In the genomic region with DNA sequence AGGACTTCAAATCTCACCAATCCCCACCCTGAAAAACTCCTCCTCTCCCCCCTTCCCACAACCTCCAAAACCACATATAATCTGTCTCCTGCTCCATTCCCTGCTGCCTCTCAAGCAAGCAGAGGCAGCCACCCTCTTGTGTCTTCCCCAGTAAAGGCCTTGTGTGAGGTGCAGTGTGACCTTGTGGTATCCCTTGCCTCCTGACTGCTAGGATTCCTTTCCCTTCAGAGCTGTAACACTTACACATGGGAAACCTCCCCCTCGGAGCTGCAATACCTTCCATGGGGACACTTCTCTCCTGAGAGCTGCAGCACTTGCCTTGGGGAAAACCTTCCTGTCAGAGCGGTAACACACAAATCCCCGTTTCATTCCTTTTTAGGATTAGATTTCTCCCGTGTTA, we compare ENCODE assay signal across 8 mouse cellular contexts.
"Had no signal": no experiment of that assay in that cellular context is flagged by ENCODE, and none has a peak within 500 bp of the region (broad histone marks: within the 10 kb centered on the region; RNA-seq: fewer than 3 reads in every experiment).

No protein-coding gene starts in this region.

- DNase-seq: thymus, adult 18-20 months had no signal

- H3K4me2 ChIP-seq: lung, embryonic 14.5 days; midbrain, embryonic 13.5 days; midbrain, embryonic 15.5 days; neural tube, embryonic 13.5 days; neural tube, embryonic 15.5 days had no signal

- H3K4me3 ChIP-seq: midbrain, embryonic 10.5 days; midbrain, embryonic 13.5 days; midbrain, embryonic 15.5 days; myocyte; neural tube, embryonic 13.5 days; neural tube, embryonic 15.5 days had no signal

- H3K9me3 ChIP-seq: midbrain, embryonic 10.5 days; midbrain, embryonic 13.5 days; midbrain, embryonic 15.5 days; neural tube, embryonic 13.5 days; neural tube, embryonic 15.5 days had no signal

- H3K27me3 ChIP-seq: midbrain, embryonic 13.5 days; midbrain, embryonic 15.5 days; neural tube, embryonic 13.5 days; neural tube, embryonic 15.5 days had no signal

- H3K9ac ChIP-seq: lung, embryonic 14.5 days; midbrain, embryonic 13.5 days; midbrain, embryonic 15.5 days; neural tube, embryonic 13.5 days; neural tube, embryonic 15.5 days had no signal

- H3K27ac ChIP-seq: midbrain, embryonic 10.5 days; midbrain, embryonic 13.5 days; midbrain, embryonic 15.5 days; neural tube, embryonic 13.5 days; neural tube, embryonic 15.5 days had no signal

- H3K4me1 ChIP-seq: midbrain, embryonic 13.5 days; midbrain, embryonic 15.5 days; neural tube, embryonic 13.5 days; neural tube, embryonic 15.5 days had no signal
